Mouse (Mus musculus): ENCODE measurements around the gene Tgfbr3. TPM values are rescaled to one million over a fixed set of nuclear protein-coding genes. Genes with fewer than 3 reads are reported as not detected.

The Tgfbr3 gene
- polyA plus RNA-seq, 1 experiment, result 0.71 TPM

- no peak overlapping the region for H3ac ChIP-seq (ENCODE audit: control insufficient read depth, insufficient read length)
- no peak for TF ChIP-seq E2F4 (IDR thresholded peaks at IDR 0.05; ENCODE audit: insufficient read depth)
- no peak for TF ChIP-seq POLR2A (IDR thresholded peaks at IDR 0.05; ENCODE audit: insufficient read length, low read depth)
- no peak for TF ChIP-seq TCF3 (IDR thresholded peaks at IDR 0.05; ENCODE audit: insufficient read length, low read depth)
- TF ChIP-seq MYOD1 (IDR thresholded peaks at IDR 0.05; ENCODE audit: control insufficient read depth in 1 of 3, insufficient read length in 2 of 3, low read depth in 2 of 3), result no peak
- TF ChIP-seq TCF12 (IDR thresholded peaks at IDR 0.05; ENCODE audit: insufficient read depth, poor library complexity, severe bottlenecking), result no peak
- no peak for TF ChIP-seq CEBPB (IDR thresholded peaks at IDR 0.05; ENCODE audit: insufficient read depth, poor library complexity, severe bottlenecking)
- no peak for TF ChIP-seq SRF (IDR thresholded peaks at IDR 0.05; ENCODE audit: control insufficient read depth, insufficient read length, low read depth)
- TF ChIP-seq REST (IDR thresholded peaks at IDR 0.05; ENCODE audit: insufficient read depth, insufficient read length), result no peak
- no peak for TF ChIP-seq MAX (IDR thresholded peaks at IDR 0.05; ENCODE audit: low read depth)
- TF ChIP-seq USF1 (IDR thresholded peaks at IDR 0.05; ENCODE audit: low read depth), result no peak
- no peak for TF ChIP-seq MYOG (IDR thresholded peaks at IDR 0.05; ENCODE audit: control insufficient read depth in 1 of 3, insufficient read depth in 1 of 3, insufficient read length in 2 of 3, low read depth in 2 of 3)
- no peak for TF ChIP-seq POLR2AphosphoS2 (IDR thresholded peaks at IDR 0.05; ENCODE audit: insufficient read length, low read depth)
- H3K4me3 ChIP-seq, result no peak overlapping the region
- no peaks in the 10 kb centered on the region for H3K36me3 ChIP-seq (ENCODE audit: control insufficient read depth, insufficient read depth)
- H3K79me2 ChIP-seq (ENCODE audit: control insufficient read depth, insufficient read depth), result no peaks in the 10 kb centered on the region
- no peaks in the 10 kb centered on the region for H3K27me3 ChIP-seq (ENCODE audit: control insufficient read depth, insufficient read depth, insufficient read length)
- H3K4me2 ChIP-seq (ENCODE audit: low read depth), result no peak overlapping the region
These were observed 106.7 kb downstream of the Tgfbr3 start for GRCm38 (mm10) chr5:107182721-107183120.

GRCm38 (mm10) chr5:107181820-107182219 lies 107.6 kb downstream of the Tgfbr3 start:
- H3K4me2 ChIP-seq (ENCODE audit: low read depth), result no peak overlapping the region
- no peak overlapping the region for H3K4me3 ChIP-seq
- H3ac ChIP-seq (ENCODE audit: control insufficient read depth, insufficient read length), result no peak overlapping the region
- no peaks in the 10 kb centered on the region for H3K36me3 ChIP-seq (ENCODE audit: control insufficient read depth, insufficient read depth)
- TF ChIP-seq MYOD1 (IDR thresholded peaks at IDR 0.05; ENCODE audit: control insufficient read depth in 1 of 3, insufficient read length in 2 of 3, low read depth in 2 of 3) (no peak), CEBPB (IDR thresholded peaks at IDR 0.05; ENCODE audit: insufficient read depth, poor library complexity, severe bottlenecking) (no peak), POLR2AphosphoS2 (IDR thresholded peaks at IDR 0.05; ENCODE audit: insufficient read length, low read depth) (no peak), TCF3 (IDR thresholded peaks at IDR 0.05; ENCODE audit: insufficient read length, low read depth) (no peak), SRF (IDR thresholded peaks at IDR 0.05; ENCODE audit: control insufficient read depth, insufficient read length, low read depth) (no peak), MYOG (IDR thresholded peaks at IDR 0.05; ENCODE audit: control insufficient read depth in 1 of 3, insufficient read depth in 1 of 3, insufficient read length in 2 of 3, low read depth in 2 of 3) (no peak)
- no peaks in the 10 kb centered on the region for H3K79me2 ChIP-seq (ENCODE audit: control insufficient read depth, insufficient read depth)
- H3K27me3 ChIP-seq (ENCODE audit: control insufficient read depth, insufficient read depth, insufficient read length), result no peaks in the 10 kb centered on the region

- Histone ChIP-seq H3K4me2 (ENCODE audit: low read depth) (no peak overlapping the region), H3K79me2 (ENCODE audit: control insufficient read depth, insufficient read depth) (no peaks in the 10 kb centered on the region), H3K27me3 (ENCODE audit: control insufficient read depth, insufficient read depth, insufficient read length) (no peaks in the 10 kb centered on the region), H3K36me3 (ENCODE audit: control insufficient read depth, insufficient read depth) (no peaks in the 10 kb centered on the region), H3ac (ENCODE audit: control insufficient read depth, insufficient read length) (no peak overlapping the region), H3K4me3 (no peak overlapping the region)
- TF ChIP-seq E2F4 (IDR thresholded peaks at IDR 0.05; ENCODE audit: insufficient read depth) (no peak), TCF12 (IDR thresholded peaks at IDR 0.05; ENCODE audit: insufficient read depth, poor library complexity, severe bottlenecking) (no peak), POLR2A (IDR thresholded peaks at IDR 0.05; ENCODE audit: insufficient read length, low read depth) (no peak), MYOG (IDR thresholded peaks at IDR 0.05; ENCODE audit: control insufficient read depth in 1 of 3, insufficient read depth in 1 of 3, insufficient read length in 2 of 3, low read depth in 2 of 3) (no peak), POLR2AphosphoS2 (IDR thresholded peaks at IDR 0.05; ENCODE audit: insufficient read length, low read depth) (no peak), MAX (IDR thresholded peaks at IDR 0.05; ENCODE audit: low read depth) (no peak), TCF3 (IDR thresholded peaks at IDR 0.05; ENCODE audit: insufficient read length, low read depth) (no peak), SRF (IDR thresholded peaks at IDR 0.05; ENCODE audit: control insufficient read depth, insufficient read length, low read depth) (no peak), CEBPB (IDR thresholded peaks at IDR 0.05; ENCODE audit: insufficient read depth, poor library complexity, severe bottlenecking) (no peak), REST (IDR thresholded peaks at IDR 0.05; ENCODE audit: insufficient read depth, insufficient read length) (no peak), USF1 (IDR thresholded peaks at IDR 0.05; ENCODE audit: low read depth) (no peak), MYOD1 (IDR thresholded peaks at IDR 0.05; ENCODE audit: control insufficient read depth in 1 of 3, insufficient read length in 2 of 3, low read depth in 2 of 3) (no peak)
These were observed 110.2 kb downstream of the Tgfbr3 start for GRCm38 (mm10) chr5:107179194-107179593.

- no peaks in the 10 kb centered on the region for H3K79me2 ChIP-seq (ENCODE audit: control insufficient read depth, insufficient read depth)
- H3ac ChIP-seq (ENCODE audit: control insufficient read depth, insufficient read length), result no peak overlapping the region
- H3K4me2 ChIP-seq (ENCODE audit: low read depth), result no peak overlapping the region
- H3K4me3 ChIP-seq, result no peak overlapping the region
- TF ChIP-seq TCF12 (IDR thresholded peaks at IDR 0.05; ENCODE audit: insufficient read depth, poor library complexity, severe bottlenecking) (no peak), CEBPB (IDR thresholded peaks at IDR 0.05; ENCODE audit: insufficient read depth, poor library complexity, severe bottlenecking) (no peak), POLR2A (IDR thresholded peaks at IDR 0.05; ENCODE audit: insufficient read length, low read depth) (no peak), E2F4 (IDR thresholded peaks at IDR 0.05; ENCODE audit: insufficient read depth) (no peak), TCF3 (IDR thresholded peaks at IDR 0.05; ENCODE audit: insufficient read length, low read depth) (no peak), MYOG (IDR thresholded peaks at IDR 0.05; ENCODE audit: control insufficient read depth in 1 of 3, insufficient read depth in 1 of 3, insufficient read length in 2 of 3, low read depth in 2 of 3) (no peak), MYOD1 (IDR thresholded peaks at IDR 0.05; ENCODE audit: control insufficient read depth in 1 of 3, insufficient read length in 2 of 3, low read depth in 2 of 3) (no peak), REST (IDR thresholded peaks at IDR 0.05; ENCODE audit: insufficient read depth, insufficient read length) (no peak), USF1 (IDR thresholded peaks at IDR 0.05; ENCODE audit: low read depth) (no peak), SRF (IDR thresholded peaks at IDR 0.05; ENCODE audit: control insufficient read depth, insufficient read length, low read depth) (no peak), MAX (IDR thresholded peaks at IDR 0.05; ENCODE audit: low read depth) (no peak), POLR2AphosphoS2 (IDR thresholded peaks at IDR 0.05; ENCODE audit: insufficient read length, low read depth) (no peak)
- H3K36me3 ChIP-seq (ENCODE audit: control insufficient read depth, insufficient read depth), result no peaks in the 10 kb centered on the region
- no peaks in the 10 kb centered on the region for H3K27me3 ChIP-seq (ENCODE audit: control insufficient read depth, insufficient read depth, insufficient read length)
These were observed 111.6 kb downstream of the Tgfbr3 start for GRCm38 (mm10) chr5:107177791-107178190.

All from myocyte (in vitro differentiated cells).